Mouse (Mus musculus): Measurements from ENCODE around the gene Sowahc. TPM values are rescaled to one million over a fixed set of nuclear protein-coding genes. Genes with fewer than 3 reads are reported as not detected.

The Sowahc gene
- polyA plus RNA-seq, 1 experiment = 9.3 TPM

GRCm38 (mm10) chr10:59250679-59251078 is 28.9 kb downstream of the Sowahc start:
- TF ChIP-seq POLR2A (IDR thresholded peaks at IDR 0.05; ENCODE audit: borderline replicate concordance, extremely low read depth, low read depth, low read length) = no peak
- TF ChIP-seq CTCF (IDR thresholded peaks at IDR 0.05; ENCODE audit: insufficient read depth, low read length) = no peak
- no peak for DNase-seq
- Histone ChIP-seq H3K4me1 (ENCODE audit: control insufficient read depth, insufficient read depth, low read length) (no peaks in the 10 kb centered on the region), H3K4me3 (replicated peaks; ENCODE audit: extremely low read depth, low read depth, low read length) (no peak overlapping the region)
- 33% methylated on average over 2 of the region's 2 CpGs for WGBS

DNA sequence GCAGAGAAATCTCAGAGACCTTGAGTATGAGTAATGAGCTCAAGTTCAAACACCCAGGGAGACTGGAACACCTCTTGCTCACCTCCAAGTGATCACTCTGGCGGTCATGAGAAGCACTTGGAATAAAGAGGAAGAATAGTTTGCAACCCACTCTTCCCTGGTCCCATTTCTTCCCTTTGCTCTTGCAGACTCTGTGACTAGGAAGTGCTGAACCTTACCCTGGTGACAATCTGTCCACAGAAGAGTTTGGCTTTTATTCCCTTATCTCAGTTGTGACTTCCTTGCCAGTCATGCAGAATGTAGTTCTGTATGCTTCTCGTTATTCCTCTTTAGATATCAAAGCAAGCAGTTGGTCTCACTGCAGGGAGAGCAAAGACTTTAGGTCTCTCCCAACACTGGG is 30.2 kb downstream of the Sowahc start:
- DNase-seq = no peak
- TF ChIP-seq POLR2A (IDR thresholded peaks at IDR 0.05; ENCODE audit: borderline replicate concordance, extremely low read depth, low read depth, low read length) = no peak
- no peak for TF ChIP-seq CTCF (IDR thresholded peaks at IDR 0.05; ENCODE audit: insufficient read depth, low read length)
- 47% methylated on average over 2 of the region's 2 CpGs for WGBS
- Histone ChIP-seq H3K4me3 (replicated peaks; ENCODE audit: extremely low read depth, low read depth, low read length) (no peak overlapping the region), H3K4me1 (ENCODE audit: control insufficient read depth, insufficient read depth, low read length) (no peaks in the 10 kb centered on the region; the same call in 1 of the 2 replicates)

- DNase-seq = no peak
- Histone ChIP-seq H3K4me1 (ENCODE audit: control insufficient read depth, insufficient read depth, low read length) (no peaks in the 10 kb centered on the region; the same call in 1 of the 2 replicates), H3K4me3 (replicated peaks; ENCODE audit: extremely low read depth, low read depth, low read length) (no peak overlapping the region)
- WGBS = 42% methylated on average over 8 of the region's 8 CpGs
- TF ChIP-seq CTCF (IDR thresholded peaks at IDR 0.05; ENCODE audit: insufficient read depth, low read length) = no peak
- no peak for TF ChIP-seq POLR2A (IDR thresholded peaks at IDR 0.05; ENCODE audit: borderline replicate concordance, extremely low read depth, low read depth, low read length)
Measured at GRCm38 (mm10) chr10:59252396-59252795, 30.6 kb downstream of the Sowahc start.

GRCm38 (mm10) chr10:59253541-59254079 is 31.9 kb downstream of the Sowahc start:
- no peak for DNase-seq
- 83% methylated on average over 8 of the region's 8 CpGs for WGBS
- no peak for TF ChIP-seq POLR2A (IDR thresholded peaks at IDR 0.05; ENCODE audit: borderline replicate concordance, extremely low read depth, low read depth, low read length)
- Histone ChIP-seq H3K4me3 (replicated peaks; ENCODE audit: extremely low read depth, low read depth, low read length) (no peak overlapping the region), H3K4me1 (ENCODE audit: control insufficient read depth, insufficient read depth, low read length) (no peaks in the 10 kb centered on the region; the same call in 1 of the 2 replicates)

GRCm38 (mm10) chr10:59256533-59256932 is 34.8 kb downstream of the Sowahc start:
- no peak overlapping the region for H3K4me3 ChIP-seq (replicated peaks; ENCODE audit: extremely low read depth, low read depth, low read length)
- H3K4me1 ChIP-seq (ENCODE audit: control insufficient read depth, insufficient read depth, low read length) = no peaks in the 10 kb centered on the region; the same call in 1 of the 2 replicates
- TF ChIP-seq CTCF (IDR thresholded peaks at IDR 0.05; ENCODE audit: insufficient read depth, low read length) = no peak
- no peak for TF ChIP-seq POLR2A (IDR thresholded peaks at IDR 0.05; ENCODE audit: borderline replicate concordance, extremely low read depth, low read depth, low read length)
- DNase-seq = no peak
- WGBS = 94% methylated on average over 2 of the region's 2 CpGs

DNA sequence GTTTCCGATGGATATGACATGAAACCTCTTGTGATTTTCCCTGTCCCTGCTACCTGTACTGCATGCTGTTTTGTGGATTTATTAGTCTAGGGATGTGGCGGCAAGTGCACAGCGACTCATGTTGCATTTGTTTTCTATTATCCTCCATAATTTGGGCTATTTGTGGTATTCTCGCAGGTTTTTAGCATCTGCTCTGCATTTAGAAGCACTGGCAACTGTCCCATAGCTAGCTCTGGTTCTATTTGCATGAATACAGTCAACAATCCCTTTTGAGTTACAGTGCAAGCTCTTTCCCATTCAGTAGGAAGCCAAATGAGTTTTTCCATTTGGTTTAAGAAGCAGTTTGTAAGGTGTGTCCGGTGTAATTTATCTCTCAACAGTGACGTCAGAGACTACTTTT is 37.8 kb downstream of the Sowahc start:
- H3K4me3 ChIP-seq (replicated peaks; ENCODE audit: extremely low read depth, low read depth, low read length) = no peak overlapping the region
- 75% methylated on average over 6 of the region's 6 CpGs for WGBS
- DNase-seq = no peak
- peaks cover 6% of the 10 kb centered on the region for H3K4me1 ChIP-seq (ENCODE audit: control insufficient read depth, insufficient read depth, low read length)
- TF ChIP-seq POLR2A (IDR thresholded peaks at IDR 0.05; ENCODE audit: borderline replicate concordance, extremely low read depth, low read depth, low read length) (no peak), CTCF (IDR thresholded peaks at IDR 0.05; ENCODE audit: insufficient read depth, low read length) (no peak)

DNA sequence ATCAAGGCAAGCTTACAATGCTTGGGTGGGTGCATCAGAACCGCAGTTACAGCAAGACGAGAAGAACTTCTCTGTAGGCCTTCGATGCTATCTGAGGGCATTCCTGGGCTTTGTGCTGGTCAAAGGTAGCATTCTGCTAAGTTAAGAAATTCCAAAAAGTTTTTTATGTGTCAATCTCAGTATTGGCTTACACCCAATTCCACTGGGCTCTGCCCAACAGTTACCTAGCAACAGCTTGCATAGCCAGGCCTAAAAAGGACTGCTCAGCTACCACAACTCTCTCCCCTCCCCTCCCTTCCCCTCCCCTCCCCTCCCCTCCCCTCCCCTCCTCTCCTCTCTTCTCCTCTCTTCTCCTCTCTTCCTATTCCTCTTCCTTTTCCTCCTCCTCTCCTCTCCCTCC is 39.9 kb downstream of the Sowahc start:
- 76% methylated on average over 3 of the region's 3 CpGs for WGBS
- DNase-seq = no peak
- TF ChIP-seq POLR2A (IDR thresholded peaks at IDR 0.05; ENCODE audit: borderline replicate concordance, extremely low read depth, low read depth, low read length) = no peak
- TF ChIP-seq CTCF (IDR thresholded peaks at IDR 0.05; ENCODE audit: insufficient read depth, low read length) = no peak
- Histone ChIP-seq H3K4me1 (ENCODE audit: control insufficient read depth, insufficient read depth, low read length) (peaks cover 15% of the 10 kb centered on the region), H3K4me3 (replicated peaks; ENCODE audit: extremely low read depth, low read depth, low read length) (no peak overlapping the region)

DNA sequence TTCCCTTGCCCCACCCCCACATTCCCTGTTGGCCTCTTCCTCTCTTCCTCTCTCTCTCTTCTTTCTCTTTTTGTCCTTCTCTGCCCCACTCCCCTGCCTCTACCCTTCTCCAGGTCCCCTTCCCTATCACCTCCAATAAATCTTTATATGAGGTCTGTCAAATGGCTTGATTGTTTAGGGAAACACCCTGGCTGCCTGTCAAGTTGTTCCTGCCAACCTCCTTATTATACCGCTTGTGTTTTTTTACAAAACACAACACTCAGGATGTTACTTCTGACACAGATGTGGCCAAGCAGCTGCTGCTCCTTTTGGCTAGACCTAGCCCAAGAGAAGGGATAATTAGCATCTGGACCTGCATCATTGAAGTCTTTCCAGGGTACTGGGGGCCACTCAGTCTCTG is 40.3 kb downstream of the Sowahc start:
- no peak for DNase-seq
- 24% methylated on average over 1 of the region's 1 CpGs for WGBS
- no peak for TF ChIP-seq CTCF (IDR thresholded peaks at IDR 0.05; ENCODE audit: insufficient read depth, low read length)
- TF ChIP-seq POLR2A (IDR thresholded peaks at IDR 0.05; ENCODE audit: borderline replicate concordance, extremely low read depth, low read depth, low read length) = no peak
- H3K4me3 ChIP-seq (replicated peaks; ENCODE audit: extremely low read depth, low read depth, low read length) = no peak overlapping the region
- H3K4me1 ChIP-seq (ENCODE audit: control insufficient read depth, insufficient read depth, low read length) = peaks cover 15% of the 10 kb centered on the region

DNA sequence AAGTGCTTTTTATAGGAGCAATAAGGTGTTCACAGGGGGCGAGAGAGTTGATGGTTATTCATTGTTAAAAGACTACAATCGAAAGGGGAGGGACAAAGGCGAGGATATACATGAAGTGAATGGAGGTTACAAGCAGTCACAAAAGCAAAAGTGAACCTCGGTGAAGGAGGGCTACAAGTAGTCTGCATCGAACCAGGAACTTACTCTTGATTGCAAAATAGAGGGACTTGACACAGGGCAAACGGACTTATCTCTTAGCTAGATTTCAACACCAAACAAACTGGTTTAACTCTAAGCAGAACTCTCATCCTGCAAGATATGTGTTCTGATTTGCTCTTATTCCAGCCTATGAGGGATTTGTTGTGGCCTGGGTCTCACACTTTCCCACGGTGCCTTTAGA is 41.2 kb downstream of the Sowahc start:
- Histone ChIP-seq H3K4me1 (ENCODE audit: control insufficient read depth, insufficient read depth, low read length) (peaks cover 17% of the 10 kb centered on the region), H3K4me3 (replicated peaks; ENCODE audit: extremely low read depth, low read depth, low read length) (no peak overlapping the region)
- DNase-seq = no peak
- WGBS = 63% methylated on average over 7 of the region's 7 CpGs
- TF ChIP-seq POLR2A (IDR thresholded peaks at IDR 0.05; ENCODE audit: borderline replicate concordance, extremely low read depth, low read depth, low read length) (no peak), CTCF (IDR thresholded peaks at IDR 0.05; ENCODE audit: insufficient read depth, low read length) (no peak)

GRCm38 (mm10) chr10:59265067-59265466 is 43.3 kb downstream of the Sowahc start:
- no peak for DNase-seq
- WGBS = 19% methylated on average over 7 of the region's 7 CpGs
- Histone ChIP-seq H3K4me1 (ENCODE audit: control insufficient read depth, insufficient read depth, low read length) (peaks cover 17% of the 10 kb centered on the region), H3K4me3 (replicated peaks; ENCODE audit: extremely low read depth, low read depth, low read length) (no peak overlapping the region)
- TF ChIP-seq CTCF (IDR thresholded peaks at IDR 0.05; ENCODE audit: insufficient read depth, low read length) (no peak), POLR2A (IDR thresholded peaks at IDR 0.05; ENCODE audit: borderline replicate concordance, extremely low read depth, low read depth, low read length) (no peak)
